Mouse (Mus musculus) lung, postnatal 0 days (tissue): ENCODE results near the gene Ntn5.

ENCODE experiments used
- CTCF ChIP-seq: IDR thresholded peaks from 2 replicates; pipeline ENCODE4 v1.5.1; 2016; ENCODE audit warnings: antibody characterized with exemption, mild to moderate bottlenecking
- EP300 ChIP-seq: IDR thresholded peaks from 2 replicates; pipeline ENCODE4 v1.6.1; 2016; ENCODE audit warnings: antibody characterized with exemption, mild to moderate bottlenecking, control low read depth

DNA sequence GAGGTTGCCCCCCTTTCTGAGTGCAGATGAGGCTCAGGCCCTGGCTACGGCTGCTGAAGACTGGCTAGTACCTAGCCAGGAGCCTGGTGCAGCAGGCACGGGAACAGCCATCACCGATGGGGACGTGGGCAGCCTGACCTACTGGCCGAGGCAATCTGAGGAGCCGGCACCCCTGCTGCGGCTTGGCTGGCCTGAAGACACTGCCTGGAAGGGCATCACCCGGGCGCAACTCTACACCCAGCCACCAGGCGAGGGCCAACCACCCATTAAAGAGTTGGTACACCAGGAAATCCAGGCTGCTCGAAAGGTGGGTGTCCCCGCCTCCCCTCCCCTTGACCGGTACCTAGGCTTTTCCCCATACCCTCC is 38.5 kb downstream of the Ntn5 start:
- TF ChIP-seq EP300 (no peak), CTCF (no peak)
